Mouse (Mus musculus): ENCODE data around the gene Nfia.
A peak's percentile ranks its signal among the peaks of the same experiment; 100 is the strongest.

Gene Nfia

GRCm38 (mm10) chr4:98057246-98057645, 284.7 kb downstream of the Nfia start:
- DNase-seq (ENCODE audit: low read depth, low spot score) = no peak

DNA sequence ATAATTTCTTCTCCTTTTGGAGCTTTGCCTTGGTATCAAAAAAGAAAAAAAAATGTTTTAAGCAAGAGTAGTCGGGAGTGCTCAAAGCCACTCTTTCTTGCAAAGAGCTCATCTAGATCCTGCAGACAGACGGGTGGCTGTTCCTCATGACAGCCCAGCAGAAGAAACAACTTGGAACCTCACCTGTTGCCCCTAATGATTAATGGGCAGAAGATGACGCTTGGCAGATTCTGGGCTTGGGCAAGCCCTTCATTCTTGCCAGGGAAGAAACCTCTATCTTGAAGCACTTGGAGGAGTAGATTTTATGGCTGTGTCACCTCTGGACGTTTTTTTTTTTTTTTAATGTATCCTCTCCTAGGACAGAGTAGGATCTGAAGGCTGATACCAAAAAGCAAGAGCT, 285.2 kb downstream of the Nfia start:
- DNase-seq (ENCODE audit: low read depth, low spot score) = no peak

DNA sequence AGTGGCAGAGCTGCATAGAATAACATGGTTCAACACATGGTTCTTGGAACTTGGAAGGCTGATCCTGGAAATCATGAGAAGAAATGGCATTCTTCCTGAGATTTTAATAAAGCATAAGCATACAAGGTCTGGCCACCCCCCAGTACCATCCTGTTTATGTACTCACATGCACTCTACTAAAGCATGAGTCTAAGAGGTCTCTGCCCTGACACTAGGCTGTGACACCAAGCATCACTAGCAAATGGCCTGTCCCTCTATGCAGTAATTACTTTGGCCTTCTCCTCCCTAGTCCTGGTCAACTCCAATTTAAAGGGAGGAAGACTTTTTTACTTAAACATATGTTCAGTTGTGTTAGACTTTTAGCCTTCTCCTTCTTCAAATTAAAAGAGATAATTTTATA, 285.6 kb downstream of the Nfia start:
- DNase-seq (ENCODE audit: low read depth, low spot score) = no peak

GRCm38 (mm10) chr4:98060601-98061000, 288.1 kb downstream of the Nfia start:
- DNase-seq (ENCODE audit: low read depth, low spot score) = no peak

GRCm38 (mm10) chr4:98061086-98061485, 288.6 kb downstream of the Nfia start:
- DNase-seq (ENCODE audit: low read depth, low spot score) = no peak

DNA sequence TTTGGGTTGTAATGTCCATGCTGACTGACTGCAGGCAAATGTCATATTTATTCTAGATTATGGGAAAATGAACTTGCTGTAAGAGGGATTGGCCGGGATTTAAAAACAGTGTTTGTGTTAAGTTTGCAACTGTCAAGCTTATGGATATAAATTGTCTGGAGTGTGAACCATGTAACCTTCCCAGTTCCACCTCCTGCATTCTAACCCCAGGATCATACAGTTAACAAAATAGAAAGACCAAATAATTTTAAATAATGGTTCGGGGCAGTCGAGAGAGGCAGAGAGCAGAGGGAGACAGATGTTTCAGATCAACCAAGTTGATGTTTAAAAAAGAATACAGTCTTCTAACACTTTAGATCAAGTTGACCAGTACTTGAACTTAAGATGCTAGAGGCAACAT, 290.7 kb downstream of the Nfia start:
- no peak for DNase-seq (ENCODE audit: low read depth, low spot score)

DNA sequence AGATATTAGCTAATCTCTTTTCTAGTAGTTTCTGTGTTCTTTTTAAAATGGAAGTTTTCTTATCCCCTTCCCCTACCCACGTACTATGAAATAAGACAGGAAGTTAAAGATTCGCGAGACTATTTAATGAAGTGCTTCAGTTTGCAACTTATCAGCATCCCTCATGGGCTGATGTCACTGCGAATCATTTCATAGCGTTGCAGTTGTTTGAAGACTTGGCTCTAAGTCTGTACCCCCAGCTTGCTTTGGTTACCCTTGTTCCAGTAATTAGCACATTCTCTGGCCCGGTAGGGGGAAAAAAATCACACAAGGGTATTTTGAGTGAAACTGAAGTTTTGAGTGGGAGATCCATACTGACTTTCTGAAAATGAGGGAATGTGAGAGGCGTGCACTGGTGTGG, 303.6 kb downstream of the Nfia start:
- DNase-seq (ENCODE audit: low read depth, low spot score) = no peak

DNA sequence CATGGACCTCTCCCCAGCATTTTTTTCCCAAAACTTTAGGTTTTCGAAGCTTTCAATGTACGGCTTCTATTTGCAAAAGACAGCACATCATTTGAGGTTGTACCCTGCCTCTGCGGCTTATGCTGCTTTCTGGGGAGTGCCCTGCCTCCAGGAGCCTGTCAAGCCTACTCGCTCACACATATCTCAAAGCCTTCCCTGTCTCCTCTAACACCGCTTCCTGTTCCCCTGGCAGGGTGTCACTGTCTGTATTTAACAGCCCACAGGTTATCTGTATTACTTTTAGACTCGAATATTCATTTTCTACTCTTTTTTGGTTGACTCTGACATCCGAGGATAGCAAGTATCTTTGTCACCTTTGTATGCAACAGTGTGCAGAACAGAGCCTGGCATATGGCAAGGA, 304.1 kb downstream of the Nfia start:
- DNase-seq (ENCODE audit: low read depth, low spot score) = no peak

DNA sequence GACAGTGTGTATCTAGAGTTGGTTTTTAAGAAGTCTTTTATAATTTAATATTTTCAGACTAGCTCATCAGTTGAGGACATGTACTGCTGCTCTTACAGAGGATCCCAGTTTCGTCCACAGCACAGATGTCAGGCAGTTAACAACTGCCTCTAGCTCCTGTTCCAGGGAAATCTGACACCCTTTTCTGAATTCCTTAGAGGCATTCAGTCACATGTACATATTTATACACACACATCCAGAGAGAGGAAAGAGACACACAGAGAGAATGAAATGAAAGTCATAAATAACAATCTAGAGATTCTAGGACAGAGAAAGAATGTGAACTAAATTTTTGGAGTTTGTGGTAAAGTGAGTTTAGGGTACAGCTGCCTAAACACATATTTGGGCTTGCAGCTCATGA, 308.1 kb downstream of the Nfia start:
- DNase-seq (ENCODE audit: low read depth, low spot score) = no peak

GRCm38 (mm10) chr4:98081962-98082361, 309.4 kb downstream of the Nfia start:
- no peak for DNase-seq (ENCODE audit: low read depth, low spot score)

GRCm38 (mm10) chr4:98082512-98082911, 310.0 kb downstream of the Nfia start:
- DNase-seq (ENCODE audit: low read depth, low spot score) = no peak

DNA sequence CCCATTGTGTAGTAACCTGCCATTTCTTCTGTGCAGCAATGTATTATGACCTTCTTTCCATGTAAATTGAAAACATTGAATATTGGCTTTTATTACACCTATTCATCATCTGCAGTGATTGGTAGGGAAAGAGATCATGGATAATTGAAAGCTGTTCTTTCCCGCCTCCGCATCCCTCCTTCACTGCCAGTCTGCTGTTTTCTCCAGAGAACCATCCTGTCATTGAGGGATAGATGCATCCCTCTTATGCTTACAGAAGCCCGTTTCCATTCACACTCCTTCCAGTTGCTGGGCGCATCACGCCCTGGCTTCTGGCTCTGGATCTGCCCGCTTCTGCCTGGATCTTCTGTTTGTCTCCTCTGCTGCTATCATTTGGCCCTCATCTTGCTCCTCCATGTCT, 312.5 kb downstream of the Nfia start:
- DNase-seq (ENCODE audit: low read depth, low spot score) = no peak

DNA sequence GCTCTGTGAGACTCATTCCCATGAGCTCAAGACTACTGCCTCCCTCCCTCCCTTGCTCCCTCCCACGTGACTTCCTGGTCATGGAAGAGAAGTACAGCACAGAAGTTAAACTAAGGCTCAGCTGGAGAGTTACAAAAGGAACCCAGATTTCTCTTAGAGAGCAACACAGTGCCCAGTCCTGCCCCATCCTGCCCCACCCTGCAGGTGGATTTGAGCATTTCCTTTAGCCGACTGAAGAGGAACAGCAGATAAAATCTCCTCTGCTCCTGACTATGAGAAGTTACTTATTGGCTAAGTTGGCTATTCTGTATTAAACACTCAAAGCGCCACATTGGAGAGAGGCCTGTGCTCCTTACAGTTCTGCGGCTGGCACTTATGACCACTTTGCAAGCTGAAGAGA, 314.4 kb downstream of the Nfia start:
- DNase-seq (ENCODE audit: low read depth, low spot score) = no peak

GRCm38 (mm10) chr4:98089985-98090384, 317.5 kb downstream of the Nfia start:
- no peak for DNase-seq (ENCODE audit: low read depth, low spot score)

DNA sequence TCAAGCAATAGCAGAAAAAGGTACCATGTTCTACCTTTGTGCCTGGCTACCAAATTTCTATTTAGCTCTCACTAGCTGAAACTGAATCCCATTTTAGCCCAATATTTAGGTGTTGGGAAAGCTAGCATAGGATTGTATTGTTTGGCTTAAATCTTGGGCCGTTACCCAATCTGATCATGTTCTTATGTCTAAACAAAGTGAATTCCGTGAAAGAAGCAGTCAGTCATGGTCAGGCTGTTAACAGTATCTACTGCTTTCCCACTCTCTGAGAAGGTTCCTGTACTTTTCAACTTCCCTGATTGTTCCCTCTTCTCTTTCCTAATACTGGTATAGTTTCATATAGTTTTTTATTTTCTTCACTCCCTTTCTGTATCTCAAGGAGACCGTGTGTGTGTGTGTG, 318.1 kb downstream of the Nfia start:
- DNase-seq (ENCODE audit: low read depth, low spot score) = no peak

DNA sequence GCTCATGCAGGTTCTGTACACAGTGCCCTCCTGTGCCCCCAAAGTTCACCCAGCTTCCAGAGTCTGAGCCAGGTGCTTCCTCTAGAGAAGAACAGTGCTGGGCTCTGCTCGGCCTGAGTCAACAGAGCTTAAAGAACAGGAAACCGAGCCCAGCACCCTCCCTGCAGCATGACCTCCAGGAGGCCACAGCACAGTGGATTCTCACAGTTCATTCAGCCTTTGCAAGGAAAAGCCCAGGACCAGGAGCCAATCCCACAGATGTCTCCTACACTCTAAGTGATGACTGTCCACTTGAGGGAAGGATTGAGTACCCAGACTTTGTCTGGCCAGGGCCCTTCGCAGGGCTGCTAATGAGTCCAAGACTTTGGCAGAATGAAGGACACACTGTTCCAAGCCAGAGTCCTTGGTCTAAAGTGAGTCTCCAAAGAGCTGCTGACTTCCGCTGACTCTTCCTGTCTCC, 318.9 kb downstream of the Nfia start:
- peak; percentile 72 for DNase-seq (ENCODE audit: low read depth, low spot score)

DNA sequence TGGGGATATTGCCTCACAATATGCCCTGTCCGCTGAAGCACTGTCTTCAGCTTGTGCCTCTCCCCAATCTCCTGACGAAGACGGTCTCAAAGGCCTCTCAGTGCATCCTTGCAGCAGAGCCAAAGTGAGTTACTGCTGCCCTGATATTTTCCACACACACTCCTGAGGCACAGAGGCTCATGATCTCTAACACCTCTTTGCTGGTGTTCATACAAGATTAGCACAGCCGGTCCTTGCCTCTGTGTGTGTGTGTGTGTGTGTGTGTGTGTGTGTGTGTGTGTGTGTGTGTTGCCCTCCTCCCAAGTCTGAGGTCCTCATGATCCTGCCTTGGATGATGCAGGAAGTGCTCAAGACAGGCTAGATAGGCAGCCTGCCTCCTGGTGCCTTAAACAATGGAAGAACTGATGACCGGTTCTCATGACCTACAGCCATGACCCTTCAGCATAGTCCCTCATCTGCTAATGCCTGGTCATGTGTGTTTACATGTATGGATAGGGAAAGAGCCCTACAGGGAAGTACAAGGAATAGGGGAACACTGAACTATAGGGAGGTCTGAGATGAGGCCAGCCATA, 319.5 kb downstream of the Nfia start:
- DNase-seq (ENCODE audit: low read depth, low spot score) = no peak

GRCm38 (mm10) chr4:98094112-98094805, 321.7 kb downstream of the Nfia start:
- DNase-seq (ENCODE audit: low read depth, low spot score) = no peak

GRCm38 (mm10) chr4:98095060-98095459, 322.5 kb downstream of the Nfia start:
- no peak for DNase-seq (ENCODE audit: low read depth, low spot score)

DNA sequence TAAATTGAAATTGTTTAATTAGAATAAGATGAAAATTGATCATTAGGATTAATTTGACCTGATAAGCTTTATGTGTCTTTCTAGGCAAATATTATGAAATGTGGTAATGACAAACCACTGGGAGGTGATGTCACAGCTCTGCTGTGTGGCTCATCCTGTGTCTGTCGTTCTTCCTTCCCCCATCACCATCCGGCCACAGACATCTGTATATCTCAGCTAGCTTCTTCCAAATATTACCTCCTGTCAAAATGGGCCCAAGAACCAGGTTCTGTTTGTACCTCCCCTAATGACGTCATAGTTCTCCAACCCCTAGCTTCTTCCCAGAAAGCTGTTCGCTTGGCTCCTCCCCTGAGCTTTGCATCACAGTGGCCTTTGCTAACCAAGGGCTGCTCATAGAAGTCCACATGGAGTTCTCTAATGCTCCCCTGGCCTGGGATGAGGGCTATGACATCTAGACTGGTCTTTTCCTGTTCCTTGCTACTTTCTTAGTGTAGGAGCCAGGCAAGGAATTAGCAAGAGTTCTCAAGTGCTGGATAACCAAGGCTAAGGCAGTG, 324.6 kb downstream of the Nfia start:
- DNase-seq (ENCODE audit: low read depth, low spot score) = no peak

DNA sequence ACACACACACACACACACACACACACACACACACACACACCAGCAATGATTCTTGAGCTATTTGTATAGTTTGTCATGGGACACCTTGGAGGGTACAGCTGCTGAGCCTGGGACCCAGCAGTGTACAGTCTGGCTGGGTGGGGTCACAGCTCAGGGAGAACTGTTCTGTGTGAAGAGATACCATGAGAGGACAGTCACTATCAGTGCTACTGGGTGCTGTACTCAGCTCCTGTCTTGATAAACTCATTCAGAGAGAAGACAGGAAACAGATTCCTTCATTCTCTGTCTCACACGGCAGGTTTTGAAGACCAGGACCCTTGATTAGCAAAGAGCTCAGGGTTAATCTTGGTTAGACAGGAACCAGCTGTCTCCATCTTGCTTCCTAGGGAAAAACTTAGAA, 326.1 kb downstream of the Nfia start:
- DNase-seq (ENCODE audit: low read depth, low spot score) = no peak

- no peak for DNase-seq (ENCODE audit: low read depth, low spot score)
Observed at GRCm38 (mm10) chr4:98099433-98099832, 326.9 kb downstream of the Nfia start.
